Mouse (Mus musculus) liver, embryonic 14.5 days (tissue): ENCODE data around the gene Ppp2r2d.

ENCODE experiments used
- CTCF ChIP-seq: IDR thresholded peaks from 2 replicates; pipeline ENCODE4 v1.5.1; 2016; ENCODE audit warnings: antibody characterized with exemption, low read depth, control low read depth
- EP300 ChIP-seq: IDR thresholded peaks from 2 replicates; pipeline ENCODE4 v1.6.1; 2016; ENCODE audit warnings: antibody characterized with exemption, low read depth

GRCm38 (mm10) chr7:138845111-138845510 lies 768 bp upstream of the Ppp2r2d start:
- no peak for TF ChIP-seq CTCF
- TF ChIP-seq EP300, result no peak
